Mouse (Mus musculus) testis, adult 2 months (tissue): ENCODE measurements at regions not wholly inside any gene's neighbourhood (a gene's known extent, or its start where the extent isn't known, plus 50 kb on each side); places are given as distances from the start of the nearest gene placed in this dataset.

Experiments
- CTCF ChIP-seq: fragments of 200-500 bp; IDR thresholded peaks from 2 replicates; pipeline ENCODE4 v1.5.1; 2012; ENCODE audit warnings: low read depth, mild to moderate bottlenecking, inconsistent platforms, low read length, moderate library complexity; ENCODE audit not compliant: control insufficient read depth, insufficient read depth, insufficient replicate concordance
- POLR2A ChIP-seq: fragments of 200-500 bp; IDR thresholded peaks from 2 replicates; pipeline ENCODE4 v1.6.1; 2012; ENCODE audit warnings: low read depth, mild to moderate bottlenecking, inconsistent platforms, low read length, moderate library complexity; ENCODE audit not compliant: control insufficient read depth

GRCm38 (mm10) chr4:119050867-119051353, 57.6 kb upstream of the Slc2a1 start:
- no peak for TF ChIP-seq CTCF
- no peak for TF ChIP-seq POLR2A
